Mouse (Mus musculus): ENCODE measurements around the gene Tcaim.
"Not testable (repeated sequence)": the region's sequence is repeated elsewhere in the genome, so short reads cannot be mapped to it uniquely, and the experiment has no call there.

Tcaim gene

DNA sequence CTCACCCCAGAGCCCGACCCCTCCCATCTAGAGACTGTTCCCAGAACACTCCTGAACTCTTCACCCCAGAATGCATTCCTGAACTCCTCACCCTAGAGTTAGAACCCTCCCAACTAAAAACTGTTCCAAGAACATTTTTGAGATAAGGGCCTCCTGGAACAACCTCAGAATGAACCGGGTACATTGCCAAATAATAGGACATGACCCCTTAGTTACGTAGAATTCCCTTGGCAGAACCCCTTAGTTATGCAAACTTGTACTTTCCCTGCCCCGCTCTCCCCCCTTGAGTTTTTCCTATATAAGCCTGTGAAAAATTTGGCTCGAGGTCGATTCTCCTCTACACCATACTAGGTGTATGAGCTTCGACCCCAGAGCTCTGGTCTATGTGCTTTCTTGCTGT, 49.8 kb downstream of the Tcaim start:
- not testable (repeated sequence) for DNase-seq (ENCODE audit: low spot score)

DNA sequence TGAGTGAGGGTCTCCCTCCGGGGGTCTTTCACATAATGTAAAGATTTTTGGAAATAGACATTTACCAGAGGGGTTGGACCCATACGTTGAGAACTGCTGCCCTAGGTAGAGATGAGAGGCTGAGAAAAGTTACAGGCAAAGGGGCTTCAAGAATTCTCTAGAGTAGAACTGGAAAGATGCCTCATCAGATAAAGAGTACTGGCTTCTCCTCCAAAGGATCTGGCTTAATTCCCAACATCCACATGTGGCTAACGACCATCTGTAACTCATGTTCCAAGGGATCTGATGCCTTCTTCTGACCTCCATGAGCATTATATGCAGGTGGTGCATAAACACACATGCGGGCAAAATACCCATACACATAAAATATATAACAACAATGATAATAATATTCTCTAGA, 50.3 kb downstream of the Tcaim start:
- no peak for DNase-seq (ENCODE audit: low spot score)

DNA sequence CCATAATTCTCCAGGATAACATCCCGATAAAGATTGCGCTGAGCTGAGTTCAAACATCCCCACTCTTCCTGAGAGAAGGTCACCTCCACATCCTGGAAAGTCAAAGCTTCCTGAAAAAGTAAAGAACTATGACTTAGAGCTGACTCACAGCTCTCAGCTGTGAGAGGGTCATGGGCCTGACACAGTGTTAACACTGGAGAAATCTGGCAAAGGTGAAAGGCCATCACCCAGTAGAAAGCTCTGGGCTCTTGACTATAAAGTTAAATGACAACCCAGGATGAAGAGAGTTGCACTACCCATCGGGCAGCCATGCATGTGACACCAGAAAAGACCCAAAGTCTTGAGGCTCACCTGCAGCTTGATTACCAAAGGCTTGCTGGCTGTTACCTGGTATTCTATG, 51.4 kb downstream of the Tcaim start:
- DNase-seq (ENCODE audit: low spot score), result no peak

DNA sequence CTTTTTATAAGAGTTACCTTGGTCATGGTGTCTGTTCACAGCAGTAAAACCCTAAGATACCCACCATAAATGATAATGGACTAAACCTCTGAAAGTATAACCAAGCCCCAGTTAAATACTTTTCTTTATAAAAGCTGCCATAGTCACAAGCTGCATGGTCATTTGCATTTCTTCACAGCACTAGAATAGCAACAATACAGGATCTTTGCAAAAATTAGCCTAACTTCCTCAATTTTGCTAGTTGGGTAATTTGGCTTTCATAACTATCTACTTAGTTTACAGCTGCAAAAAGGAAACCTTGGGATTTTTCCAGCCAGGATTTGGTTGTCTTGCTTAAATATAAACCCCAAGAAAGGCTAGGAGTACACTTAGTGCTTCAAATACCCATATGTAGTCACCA, 55.4 kb downstream of the Tcaim start:
- no peak for DNase-seq (ENCODE audit: low spot score)

DNA sequence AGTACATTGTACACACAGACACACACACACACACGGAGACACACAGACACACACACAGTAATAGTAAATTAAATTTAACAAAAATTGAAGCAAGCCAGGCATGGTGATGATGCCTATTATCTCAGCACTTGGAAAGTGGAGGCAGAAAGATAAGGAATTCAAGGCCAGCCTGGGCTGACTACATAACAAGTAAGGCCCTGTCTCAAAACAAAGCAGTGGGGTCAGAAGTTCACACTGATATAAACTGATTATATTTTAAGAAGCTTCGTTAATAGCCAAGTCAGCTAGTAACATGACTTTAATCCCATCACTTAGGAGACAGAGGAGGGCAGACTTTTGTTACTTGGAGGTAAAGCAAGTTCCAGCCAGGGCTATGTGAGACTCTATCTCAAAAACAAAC, 58.4 kb downstream of the Tcaim start:
- no peak for DNase-seq (ENCODE audit: low spot score)

DNA sequence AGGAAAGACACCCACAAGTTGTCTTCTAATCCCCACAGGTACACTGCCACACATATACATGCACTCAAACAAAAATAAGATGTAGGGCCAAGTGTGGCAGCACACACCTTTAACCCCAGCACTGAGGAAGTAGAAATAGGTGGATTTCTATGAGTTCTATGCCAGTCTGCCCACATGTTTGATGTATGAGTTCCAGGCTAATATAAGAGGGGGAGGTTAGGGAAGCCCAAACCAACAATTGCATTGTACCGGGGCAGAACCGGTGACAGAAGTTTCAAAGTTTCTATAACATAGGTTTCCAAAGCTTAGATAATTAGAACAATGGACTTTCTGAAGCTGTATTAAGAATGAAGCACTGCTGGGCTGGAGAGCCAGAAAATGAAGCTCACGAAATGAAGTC, 59.5 kb downstream of the Tcaim start:
- no peak for DNase-seq (ENCODE audit: low spot score)

DNA sequence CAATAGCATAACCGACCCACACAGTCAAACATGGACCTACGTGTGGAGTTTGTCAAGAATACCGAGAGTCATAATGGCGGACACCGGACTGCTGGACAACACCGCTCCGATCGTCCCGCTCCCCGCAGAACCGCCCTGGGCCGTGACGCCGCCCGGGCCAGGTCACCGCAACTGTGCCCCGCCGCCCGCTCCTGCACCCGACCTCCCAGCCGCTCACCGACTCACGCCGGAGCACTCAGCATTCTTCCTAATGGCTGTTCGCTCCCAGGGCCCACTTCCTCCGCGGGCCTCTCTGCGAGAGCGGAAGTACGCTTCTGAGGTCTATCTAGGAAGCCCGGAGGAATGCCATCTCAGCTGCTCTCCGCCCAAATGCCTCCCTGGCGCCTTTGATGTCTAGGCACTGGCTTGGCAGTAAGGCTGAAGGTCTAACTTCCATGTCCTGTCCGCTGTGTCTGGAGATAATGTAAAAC, 60.4 kb downstream of the Tcaim start, which contains the start of gene Zfp445:
Zfp445 (minus strand) TSS at position 310 of the 470 bp plus-strand sequence.
- peak; percentile 76 for DNase-seq (ENCODE audit: low spot score)

DNA sequence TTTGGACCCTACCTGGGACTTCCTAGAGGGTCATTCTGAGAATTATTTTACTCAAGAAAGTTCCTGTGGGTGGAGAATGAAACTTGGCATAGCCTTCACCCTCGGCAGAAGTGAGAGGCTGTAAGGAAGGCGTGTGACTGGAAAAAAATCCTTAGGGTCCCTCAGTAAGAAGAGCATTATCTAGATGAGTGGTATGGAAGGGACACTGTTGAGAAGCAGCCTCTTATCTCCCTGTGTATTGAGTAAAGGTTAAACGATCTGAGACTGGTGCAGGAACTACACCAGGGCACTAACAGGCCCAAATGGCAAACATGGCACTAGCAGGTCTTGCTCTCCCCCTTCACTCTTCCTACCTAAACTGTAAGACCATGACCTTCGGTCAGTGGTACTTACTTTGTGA, 60.9 kb downstream of the Tcaim start:
- DNase-seq (ENCODE audit: low spot score), result no peak

DNA sequence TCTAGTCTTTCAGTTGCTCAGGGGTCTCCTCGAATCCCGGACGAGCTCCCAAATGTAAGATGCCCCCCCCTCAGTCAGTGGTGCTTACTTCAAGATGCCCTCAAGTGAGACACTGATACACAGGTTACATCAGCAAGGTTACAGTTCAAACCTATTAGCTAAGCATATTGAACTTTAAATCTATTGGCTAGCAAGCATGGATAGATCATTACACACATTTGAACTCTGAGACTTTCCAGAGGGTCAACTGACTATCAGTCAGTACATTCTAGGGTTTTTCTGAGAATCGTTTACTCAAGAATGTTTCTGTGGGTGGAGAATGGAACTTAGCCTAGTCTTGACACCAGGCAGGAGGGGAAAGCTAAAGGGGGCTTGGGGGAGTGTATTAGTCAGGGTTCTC, 67.3 kb downstream of the Tcaim start:
- DNase-seq (ENCODE audit: low spot score), result no peak

DNA sequence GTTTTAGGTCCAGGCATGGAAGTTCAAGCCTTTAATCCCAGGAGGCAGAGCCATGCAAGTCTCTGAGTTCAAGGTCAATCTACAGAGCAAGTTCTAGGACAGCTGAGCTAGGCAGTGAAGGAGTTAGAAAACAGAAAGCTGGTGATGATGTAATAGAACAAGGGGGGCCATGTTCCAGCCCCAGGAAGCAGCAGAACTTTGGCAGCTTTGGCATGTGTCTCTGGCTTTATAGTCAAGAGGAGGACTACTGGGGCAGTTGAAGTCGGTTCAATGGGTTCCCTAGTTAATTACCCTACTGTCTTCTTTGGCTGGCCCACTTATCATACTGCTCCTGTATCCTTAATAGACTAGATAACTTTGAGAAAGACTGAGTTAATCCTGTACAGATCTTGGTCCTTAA, 69.3 kb downstream of the Tcaim start:
- DNase-seq (ENCODE audit: low spot score), result no peak

DNA sequence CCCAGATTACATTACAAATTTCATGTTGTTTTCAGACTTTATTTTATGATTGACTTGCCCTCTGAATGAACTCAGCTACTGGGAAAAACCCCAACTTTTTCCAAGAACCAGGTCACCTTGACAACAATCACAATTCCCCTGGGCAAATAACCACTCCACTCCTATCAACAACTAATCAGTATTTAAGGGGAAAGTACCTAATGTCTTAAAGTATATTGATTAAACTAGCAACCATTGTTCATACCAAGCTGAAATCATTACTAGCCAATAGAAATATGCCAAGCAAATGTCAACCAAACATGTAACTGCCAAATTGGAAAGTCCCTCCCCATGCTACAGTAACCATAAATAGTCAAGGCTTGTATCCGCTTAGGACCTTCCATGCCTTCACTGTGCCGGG, 69.8 kb downstream of the Tcaim start:
- DNase-seq (ENCODE audit: low spot score), result no peak

DNA sequence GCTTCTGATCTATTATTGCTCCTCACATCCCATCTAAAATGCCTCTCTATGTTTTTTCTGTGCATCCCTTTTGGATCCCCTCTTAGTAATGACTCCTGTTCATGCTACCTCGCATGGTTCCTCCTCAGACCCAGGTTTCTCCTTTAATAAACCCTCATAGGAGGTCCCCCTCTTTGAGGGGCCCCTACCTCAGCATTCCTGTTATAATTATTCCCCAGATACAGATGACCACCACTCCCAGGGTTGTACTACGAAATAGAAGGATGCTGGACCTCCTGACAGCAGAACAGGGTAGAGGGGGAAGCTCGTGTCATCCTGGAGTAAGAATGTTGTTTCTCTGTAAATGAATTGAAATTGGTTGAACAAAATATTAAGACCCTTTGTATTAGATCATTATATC, 80.0 kb downstream of the Tcaim start, which contains the start of gene Zkscan7:
Zkscan7 (plus strand) TSS at position 301 of the 400 bp plus-strand sequence.
- DNase-seq (ENCODE audit: low spot score), result no peak
